Mouse (Mus musculus) C2C12 (cell line): ENCODE data around the gene Trim8.

Source experiments
- CEBPB ChIP-seq: IDR thresholded peaks from one replicate; pipeline ENCODE4 v1.6.1; 2011; ENCODE audit warnings: low read depth, mild to moderate bottlenecking, control low read depth, moderate library complexity
- CTCF ChIP-seq: IDR thresholded peaks from one replicate; pipeline ENCODE4 v1.5.1; 2011; ENCODE audit not compliant: control insufficient read depth, insufficient read depth, insufficient read length
- FOSL1 ChIP-seq: IDR thresholded peaks from one replicate; pipeline ENCODE4 v1.8.0; 2011; ENCODE audit warnings: mild to moderate bottlenecking, low read length; ENCODE audit not compliant: poor library complexity, insufficient read depth, severe bottlenecking
- MAX ChIP-seq: IDR thresholded peaks from one replicate; pipeline ENCODE4 v1.6.1; 2011; ENCODE audit warnings: mild to moderate bottlenecking, control low read depth
- MYOD1 ChIP-seq: IDR thresholded peaks from one replicate; pipeline ENCODE4 v1.6.1; 2011; ENCODE audit warnings: low read depth; ENCODE audit not compliant: control insufficient read depth, insufficient read length
- MYOG ChIP-seq: IDR thresholded peaks from one replicate; pipeline ENCODE4 v1.6.1; 2011; ENCODE audit not compliant: control insufficient read depth, insufficient read length; ENCODE audit errors: extremely low read depth
- USF1 ChIP-seq: IDR thresholded peaks from one replicate; pipeline ENCODE4 v1.6.1; 2011; ENCODE audit warnings: low read depth, mild to moderate bottlenecking, control low read depth, moderate library complexity

- TF ChIP-seq CTCF (no peak), MYOD1 (no peak), MYOG (no peak), USF1 (no peak), FOSL1 (no peak), CEBPB (no peak), MAX (no peak)
Observed at GRCm38 (mm10) chr19:46507806-46508205, 6.3 kb downstream of the Trim8 start.
